ENCODE assay signal across 9 mouse cellular contexts in genomic region chr17:45678106-45678505, GRCm38 (mm10). TPM values are rescaled to one million over a fixed set of nuclear protein-coding genes. Genes with fewer than 3 reads are reported as not detected.
DNase-seq lines count a peak whose midpoint lies in the region; ATAC-seq lines count a peak whose summit lies in the region.
"Had no signal": no experiment of that assay in that cellular context is flagged by ENCODE, and none has a peak within 500 bp of the region (broad histone marks: within the 10 kb centered on the region; RNA-seq: fewer than 3 reads in every experiment).

No protein-coding gene starts in this region.

- H3K4me2 ChIP-seq in midbrain, embryonic 11.5 days: no peak overlapping the region
- no peak overlapping the region for H3K4me2 ChIP-seq in midbrain, embryonic 16.5 days (ENCODE audit: low read length)
- no peak overlapping the region for H3K4me2 ChIP-seq in lung, embryonic 16.5 days (ENCODE audit: low read depth, low read length)

- WGBS in midbrain, embryonic 11.5 days: 38% methylated on average over 7 of the region's 7 CpGs
- 37% methylated on average over 7 of the region's 7 CpGs for WGBS in midbrain, embryonic 16.5 days
- WGBS in lung, embryonic 16.5 days: 36% methylated on average over 7 of the region's 7 CpGs

- H3K4me3 ChIP-seq in midbrain, embryonic 11.5 days (ENCODE audit: low read depth, low read length): no peak overlapping the region
- H3K4me3 ChIP-seq in midbrain, embryonic 16.5 days (ENCODE audit: low read depth, low read length): no peak overlapping the region
- no peak overlapping the region for H3K4me3 ChIP-seq in lung, embryonic 16.5 days (ENCODE audit: low read length)

- no peak overlapping the region for H3K27ac ChIP-seq in midbrain, embryonic 11.5 days (ENCODE audit: low read depth, low read length)
- no peak overlapping the region for H3K27ac ChIP-seq in midbrain, embryonic 16.5 days (ENCODE audit: low read length)
- no peak overlapping the region for H3K27ac ChIP-seq in lung, embryonic 16.5 days (ENCODE audit: low read length)

- H3K36me3 ChIP-seq in midbrain, embryonic 11.5 days (ENCODE audit: control insufficient read depth, insufficient read depth, low read length): peaks cover 11% of the 10 kb centered on the region
- H3K36me3 ChIP-seq in midbrain, embryonic 16.5 days (ENCODE audit: control insufficient read depth, insufficient read depth, low read length): peaks cover 18% of the 10 kb centered on the region
- H3K36me3 ChIP-seq in lung, embryonic 16.5 days (ENCODE audit: control insufficient read depth, insufficient read depth, low read length): peaks cover 18% of the 10 kb centered on the region

- H3K27me3 ChIP-seq in midbrain, embryonic 11.5 days (ENCODE audit: control insufficient read depth, insufficient read depth, low read length): no peaks in the 10 kb centered on the region
- H3K27me3 ChIP-seq in midbrain, embryonic 16.5 days (ENCODE audit: control insufficient read depth, insufficient read depth, low read depth, low read length): no peaks in the 10 kb centered on the region
- no peaks in the 10 kb centered on the region for H3K27me3 ChIP-seq in lung, embryonic 16.5 days (ENCODE audit: control insufficient read depth, insufficient read depth, low read depth, low read length)

- no peaks in the 10 kb centered on the region for H3K9me3 ChIP-seq in midbrain, embryonic 11.5 days (ENCODE audit: control insufficient read depth, low read length)
- H3K9me3 ChIP-seq in midbrain, embryonic 16.5 days (replicated peaks; ENCODE audit: control insufficient read depth, low read length, poor library complexity, severe bottlenecking): no peaks in the 10 kb centered on the region
- no peaks in the 10 kb centered on the region for H3K9me3 ChIP-seq in lung, embryonic 16.5 days (ENCODE audit: control insufficient read depth, low read length)

- H3K9ac ChIP-seq in midbrain, embryonic 11.5 days (ENCODE audit: low read length): no peak overlapping the region
- no peak overlapping the region for H3K9ac ChIP-seq in midbrain, embryonic 16.5 days (ENCODE audit: low read depth, low read length)
- H3K9ac ChIP-seq in lung, embryonic 16.5 days (ENCODE audit: low read length): no peak overlapping the region

- DNase-seq in embryo, embryonic 10.5 days (ENCODE audit: low spot score): peak; percentile 68
- DNase-seq in embryo, embryonic 10 days (ENCODE audit: low spot score): no peak
- peak; percentile 98 for DNase-seq in midbrain, embryonic 11.5 days (ENCODE audit: low spot score, missing footprints)
- peak; percentile 58 for DNase-seq in c-Kit-positive CD71-positive TER-119-positive erythroid progenitor cells, embryonic 14.5 days (ENCODE audit: low spot score)
- DNase-seq in heart, postnatal 4 days: peak; percentile 84
- peak; percentile 71 to 93 for DNase-seq in spleen, postnatal 4 days (ENCODE audit: low spot score in 2 of 2)

- 0 out of 2 replicates have a peak, but pooled peaks have one; percentile 45 for ATAC-seq in midbrain, embryonic 11.5 days (ENCODE audit: low FRiP score)
- ATAC-seq in midbrain, embryonic 16.5 days: no peak
- 0 out of 2 replicates have a peak, but pooled peaks have one; percentile 10 for ATAC-seq in lung, embryonic 16.5 days (ENCODE audit: low read depth)

- peaks cover 6% of the 10 kb centered on the region for H3K4me1 ChIP-seq in midbrain, embryonic 11.5 days (ENCODE audit: control insufficient read depth, insufficient read depth, low read length)
- H3K4me1 ChIP-seq in midbrain, embryonic 16.5 days (ENCODE audit: control insufficient read depth, insufficient read depth, low read length): peaks cover 8% of the 10 kb centered on the region; the same call in 1 of the 2 replicates
- peaks cover 8% of the 10 kb centered on the region for H3K4me1 ChIP-seq in lung, embryonic 16.5 days (replicated peaks; ENCODE audit: control insufficient read depth, insufficient read depth, low read length)

RNA-seq across cellular contexts. Expression of gene Mrpl14, which starts 8.0 kb away (rescaled TPM):
- polyA plus RNA-seq in midbrain, embryonic 11.5 days (2014; fragmentation: Nextera tagmentation; extraction: Ambion mirVana): 111 and 114 TPM in 2 replicates
- 115 and 118 TPM in 2 replicates for polyA plus RNA-seq in midbrain, embryonic 16.5 days (2015; fragmentation: Nextera tagmentation; extraction: Ambion mirVana)
- 10 to 100 TPM; 89.8 to 90.8 TPM for total RNA-seq in heart, postnatal 4 days (2021)
- 191 and 214 TPM in 2 replicates for polyA plus RNA-seq in lung, embryonic 16.5 days (2015; fragmentation: Nextera tagmentation; extraction: Ambion mirVana)

RNA-seq across cellular contexts. Expression of gene Tmem63b, which starts 8.6 kb away (rescaled TPM):
- 43.3 and 49.3 TPM in 2 replicates for polyA plus RNA-seq in midbrain, embryonic 11.5 days (2014; fragmentation: Nextera tagmentation; extraction: Ambion mirVana)
- polyA plus RNA-seq in midbrain, embryonic 16.5 days (2015; fragmentation: Nextera tagmentation; extraction: Ambion mirVana): 150 and 155 TPM in 2 replicates
- total RNA-seq in heart, postnatal 4 days (2021): 10 to 100 TPM; 74.3 to 77.1 TPM
- polyA plus RNA-seq in lung, embryonic 16.5 days (2015; fragmentation: Nextera tagmentation; extraction: Ambion mirVana): 52.7 and 55.6 TPM in 2 replicates

RNA-seq across cellular contexts. Expression of gene Capn11, which starts 19.0 kb away (rescaled TPM):
- 0.52 and 0.84 TPM in 2 replicates for polyA plus RNA-seq in midbrain, embryonic 11.5 days (2014; fragmentation: Nextera tagmentation; extraction: Ambion mirVana)
- 0.46 and 0.89 TPM in 2 replicates for polyA plus RNA-seq in midbrain, embryonic 16.5 days (2015; fragmentation: Nextera tagmentation; extraction: Ambion mirVana)
- total RNA-seq in heart, postnatal 4 days (2021): 1 to 10 TPM in 1 of 2 experiments, not detected in 1; 1.3 TPM
- 0.72 and 0.78 TPM in 2 replicates for polyA plus RNA-seq in lung, embryonic 16.5 days (2015; fragmentation: Nextera tagmentation; extraction: Ambion mirVana)

RNA-seq across cellular contexts. Expression of gene 1600014C23Rik, which starts 55.5 kb away (rescaled TPM):
- polyA plus RNA-seq in midbrain, embryonic 11.5 days (2014; fragmentation: Nextera tagmentation; extraction: Ambion mirVana): 0.48 TPM in 1 of 2 replicates, not detected in the other
- 0.46 TPM in 1 of 2 replicates, not detected in the other for polyA plus RNA-seq in midbrain, embryonic 16.5 days (2015; fragmentation: Nextera tagmentation; extraction: Ambion mirVana)
- total RNA-seq in heart, postnatal 4 days (2021): under 1 TPM in 1 of 2 experiments, not detected in 1; 0.97 TPM
- polyA plus RNA-seq in lung, embryonic 16.5 days (2015; fragmentation: Nextera tagmentation; extraction: Ambion mirVana): not detected in 2 replicates
- total RNA-seq: layer of hippocampus, adult 18-20 months had no signal
